Mouse (Mus musculus) kidney, postnatal 0 days (tissue): ENCODE results near the gene Ppp1r37. TPM values are rescaled to one million over a fixed set of nuclear protein-coding genes. Genes with fewer than 3 reads are reported as not detected.

Experiments
- ATAC-seq: fragments of 200-750 bp; cut with Nextera tagmentation; replicated peaks from 2 replicates; pipeline ENCODE4 v1.8.0; 2017; ENCODE audit warnings: low read depth, moderate number of reproducible peaks, moderate TSS enrichment, moderate library complexity; ENCODE audit not compliant: low FRiP score
- DNase-seq: peaks from one replicate; pipeline ENCODE4 v3.0.0-alpha.2; 2016; ENCODE audit warnings: low spot score
- H3K27ac ChIP-seq: fragments of 300-500 bp; sonication (generic); 2 replicates; pipeline ENCODE4 v1.5.1; 2014; ENCODE audit warnings: mild to moderate bottlenecking
- H3K27me3 ChIP-seq: fragments of 300-500 bp; sonication (generic); 2 replicates; pipeline ENCODE4 v1.6.1; 2014; ENCODE audit warnings: low read length, mixed read lengths; ENCODE audit not compliant: insufficient read depth
- H3K36me3 ChIP-seq: fragments of 300-500 bp; sonication (generic); 2 replicates; pipeline ENCODE4 v1.6.1; 2014; ENCODE audit warnings: low read length, mixed read lengths; ENCODE audit not compliant: insufficient read depth
- H3K4me1 ChIP-seq: fragments of 300-500 bp; sonication (generic); replicated peaks from 2 replicates; pipeline ENCODE4 v1.6.1; 2014; ENCODE audit warnings: antibody characterized with exemption, low read length, mixed read lengths; ENCODE audit not compliant: insufficient read depth
- H3K4me2 ChIP-seq: fragments of 300-500 bp; sonication (generic); 2 replicates; pipeline ENCODE4 v1.6.1; 2014; ENCODE audit warnings: mild to moderate bottlenecking, low read length, moderate library complexity, mixed read lengths
- H3K4me3 ChIP-seq: fragments of 300-500 bp; sonication (generic); replicated peaks from 2 replicates; pipeline ENCODE4 v1.5.1; 2014; ENCODE audit warnings: low read depth, low read length
- H3K9ac ChIP-seq: fragments of 300-500 bp; sonication (generic); 2 replicates; pipeline ENCODE4 v1.6.1; 2014; ENCODE audit warnings: low read depth, low read length
- H3K9me3 ChIP-seq: fragments of 300-500 bp; sonication (generic); replicated peaks from 2 replicates; pipeline ENCODE4 v1.6.1; 2016; ENCODE audit warnings: low read length, inconsistent platforms, mixed read lengths
- CTCF ChIP-seq: IDR thresholded peaks from 2 replicates; pipeline ENCODE4 v1.5.1; 2016; ENCODE audit warnings: antibody characterized with exemption, low read depth, mild to moderate bottlenecking, moderate library complexity
- WGBS: fragments of 180-500 bp; shearing (Covaris S2); extraction: QIAGEN DNeasy Blood & Tissue Kit; methylation state at CpG from one replicate; pipeline ENCODE4 v1.1.7; 2014; 5-methylcytosine and 5-hydroxymethylcytosine counted together
- polyA plus RNA-seq: library from polyadenylated mRNA; unstranded; fragments of >200 nt; fragmentation: Nextera tagmentation; extraction: Ambion mirVana; gene quantifications from 2 replicates; pipeline ENCODE4 v1.2.1, GENCODE M21; 2015

Gene Ppp1r37
- polyA plus RNA-seq, 1 experiment from 2014 or later = 17.1 TPM

- ATAC-seq = no peak
- peak; percentile 53; the same call in 1 of the 2 replicates for TF ChIP-seq CTCF
- no peaks in the 10 kb centered on the region for H3K36me3 ChIP-seq
- WGBS = 2% methylated on average over 25 of the region's 26 CpGs
- peaks cover 17% of the 10 kb centered on the region for H3K27me3 ChIP-seq
- H3K9ac ChIP-seq = no peak overlapping the region; the same call in 1 of the 2 replicates
- peak; percentile 70 for DNase-seq
- peak overlapping the region; percentile 19; the same call in 1 of the 2 replicates for H3K4me3 ChIP-seq
- peak overlapping the region; percentile 45 for H3K4me2 ChIP-seq
- H3K4me1 ChIP-seq = no peaks in the 10 kb centered on the region; the same call in none of the 2 replicates
- no peaks in the 10 kb centered on the region for H3K9me3 ChIP-seq
- H3K27ac ChIP-seq = 0 out of 2 replicates have a peak overlapping the region, but pooled peaks have one; percentile 32
Measured at GRCm38 (mm10) chr7:19491731-19492130, 71.1 kb downstream of the Ppp1r37 start.

- ATAC-seq = no peak
- no peaks in the 10 kb centered on the region for H3K36me3 ChIP-seq
Measured at GRCm38 (mm10) chr7:19489525-19489924, 73.4 kb downstream of the Ppp1r37 start.

GRCm38 (mm10) chr7:19486549-19486948, 76.3 kb downstream of the Ppp1r37 start:
- Histone ChIP-seq H3K27ac (no peak overlapping the region), H3K36me3 (no peaks in the 10 kb centered on the region), H3K4me3 (no peak overlapping the region), H3K9ac (no peak overlapping the region), H3K9me3 (no peaks in the 10 kb centered on the region), H3K4me2 (no peak overlapping the region), H3K27me3 (peaks cover 17% of the 10 kb centered on the region), H3K4me1 (no peaks in the 10 kb centered on the region; the same call in 1 of the 2 replicates)
- no peak for DNase-seq
- no peak for TF ChIP-seq CTCF
- WGBS = 94% methylated on average over 7 of the region's 7 CpGs
- no peak for ATAC-seq

More at GRCm38 (mm10) chr7:19489525-19489924, 73.4 kb downstream of the Ppp1r37 start:
- 17% methylated on average over 31 of the region's 31 CpGs for WGBS
- Histone ChIP-seq H3K9ac (no peak overlapping the region), H3K27ac (no peak overlapping the region), H3K4me3 (0 out of 2 replicates have a peak overlapping the region, but pooled peaks have one; percentile 14), H3K4me1 (no peaks in the 10 kb centered on the region; the same call in 1 of the 2 replicates), H3K9me3 (no peaks in the 10 kb centered on the region), H3K4me2 (peak overlapping the region; percentile 35; the same call in 1 of the 2 replicates), H3K27me3 (peaks cover 17% of the 10 kb centered on the region)
- no peak for DNase-seq
- TF ChIP-seq CTCF = no peak

- DNase-seq = no peak
- Histone ChIP-seq H3K27me3 (peaks cover 15% of the 10 kb centered on the region), H3K4me2 (no peak overlapping the region), H3K36me3 (no peaks in the 10 kb centered on the region), H3K27ac (no peak overlapping the region), H3K9ac (no peak overlapping the region), H3K4me1 (no peaks in the 10 kb centered on the region; the same call in 1 of the 2 replicates), H3K4me3 (no peak overlapping the region), H3K9me3 (no peaks in the 10 kb centered on the region)
- TF ChIP-seq CTCF = no peak
- 100% methylated on average over 1 of the region's 1 CpGs for WGBS
- no peak for ATAC-seq
Measured at GRCm38 (mm10) chr7:19485488-19485887, 77.4 kb downstream of the Ppp1r37 start.

GRCm38 (mm10) chr7:19483281-19483680, 79.6 kb downstream of the Ppp1r37 start:
- ATAC-seq = no peak
- Histone ChIP-seq H3K27ac (no peak overlapping the region), H3K36me3 (no peaks in the 10 kb centered on the region), H3K9ac (no peak overlapping the region), H3K4me3 (no peak overlapping the region), H3K4me2 (no peak overlapping the region), H3K9me3 (no peaks in the 10 kb centered on the region), H3K27me3 (no peaks in the 10 kb centered on the region), H3K4me1 (no peaks in the 10 kb centered on the region)
- TF ChIP-seq CTCF = no peak
- 83% methylated on average over 8 of the region's 8 CpGs for WGBS
- no peak for DNase-seq

Other genes starting within 250 kb of the Ppp1r37 start
- 68.4 and 68.8 TPM in 2 replicates for gene Ercc1, start 218.3 kb downstream of the Ppp1r37 start, polyA plus RNA-seq
- gene Cd3eap, start 203.6 kb downstream of the Ppp1r37 start, polyA plus RNA-seq = 16.7 and 17.7 TPM in 2 replicates
- 3.0 and 4.0 TPM in 2 replicates for gene Ppp1r13l, start 203.3 kb downstream of the Ppp1r37 start, polyA plus RNA-seq
- 11.0 and 11.5 TPM in 2 replicates for gene Ercc2, start 181.1 kb downstream of the Ppp1r37 start, polyA plus RNA-seq
- 6.7 and 8.2 TPM in 2 replicates for gene Klc3, start 159.0 kb downstream of the Ppp1r37 start, polyA plus RNA-seq
- 1.0 and 1.2 TPM in 2 replicates for gene Ckm, start 158.3 kb downstream of the Ppp1r37 start, polyA plus RNA-seq
- 6.6 and 7.9 TPM in 2 replicates for gene Mark4, start 104.3 kb downstream of the Ppp1r37 start, polyA plus RNA-seq
- 6.7 and 8.0 TPM in 2 replicates for gene Exoc3l2, start 99.7 kb downstream of the Ppp1r37 start, polyA plus RNA-seq
- gene Bloc1s3, start 54.7 kb downstream of the Ppp1r37 start, polyA plus RNA-seq = 2.7 and 3.0 TPM in 2 replicates
- 88.5 and 91.7 TPM in 2 replicates for gene Trappc6a, start 54.7 kb downstream of the Ppp1r37 start, polyA plus RNA-seq
- gene Nkpd1, start 45.2 kb downstream of the Ppp1r37 start, polyA plus RNA-seq = not detected in 2 replicates
- 0.17 and 0.34 TPM in 2 replicates for gene Zfp296, start 14.2 kb upstream of the Ppp1r37 start, polyA plus RNA-seq
- gene Gemin7, start 14.5 kb upstream of the Ppp1r37 start, polyA plus RNA-seq = 164 and 167 TPM in 2 replicates
- 33.5 and 35.1 TPM in 2 replicates for gene Clasrp, start 41.4 kb upstream of the Ppp1r37 start, polyA plus RNA-seq
- gene Relb, start 66.4 kb upstream of the Ppp1r37 start, polyA plus RNA-seq = 9.3 and 10.6 TPM in 2 replicates
- 96.9 and 97.8 TPM in 2 replicates for gene Clptm1, start 102.0 kb upstream of the Ppp1r37 start, polyA plus RNA-seq
- gene Apoc2, start 114.9 kb upstream of the Ppp1r37 start, polyA plus RNA-seq = 1.8 and 2.4 TPM in 2 replicates
- 0.79 TPM in 1 of 2 replicates, not detected in the other for gene Gm44805, start 118.3 kb upstream of the Ppp1r37 start, polyA plus RNA-seq
- gene Apoc4, start 118.4 kb upstream of the Ppp1r37 start, polyA plus RNA-seq = 0.26 and 0.60 TPM in 2 replicates
- gene Apoc1, start 129.6 kb upstream of the Ppp1r37 start, polyA plus RNA-seq = 37.1 and 48.4 TPM in 2 replicates
- 511 and 585 TPM in 2 replicates for gene Apoe, start 136.1 kb upstream of the Ppp1r37 start, polyA plus RNA-seq
- gene Tomm40, start 152.4 kb upstream of the Ppp1r37 start, polyA plus RNA-seq = 163 and 167 TPM in 2 replicates
- 112 and 114 TPM in 2 replicates for gene Nectin2, start 187.4 kb upstream of the Ppp1r37 start, polyA plus RNA-seq
- 378 and 394 TPM in 2 replicates for gene Bcam, start 207.9 kb upstream of the Ppp1r37 start, polyA plus RNA-seq
- gene Cblc, start 233.7 kb upstream of the Ppp1r37 start, polyA plus RNA-seq = 14.6 and 16.9 TPM in 2 replicates